Mouse (Mus musculus) cerebellum, adult 9-11 months (tissue): ENCODE measurements around the gene Vps45.
"Not testable (repeated sequence)": the region's sequence is repeated elsewhere in the genome, so short reads cannot be mapped to it uniquely, and the experiment has no call there.

Experiments used
- DNase-seq: peaks from one replicate; pipeline ENCODE4 v3.0.0; 2022

Gene Vps45

GRCm38 (mm10) chr3:95994975-95995801 lies 63.1 kb downstream of the Vps45 start:
- DNase-seq, result peak; percentile 75

DNA sequence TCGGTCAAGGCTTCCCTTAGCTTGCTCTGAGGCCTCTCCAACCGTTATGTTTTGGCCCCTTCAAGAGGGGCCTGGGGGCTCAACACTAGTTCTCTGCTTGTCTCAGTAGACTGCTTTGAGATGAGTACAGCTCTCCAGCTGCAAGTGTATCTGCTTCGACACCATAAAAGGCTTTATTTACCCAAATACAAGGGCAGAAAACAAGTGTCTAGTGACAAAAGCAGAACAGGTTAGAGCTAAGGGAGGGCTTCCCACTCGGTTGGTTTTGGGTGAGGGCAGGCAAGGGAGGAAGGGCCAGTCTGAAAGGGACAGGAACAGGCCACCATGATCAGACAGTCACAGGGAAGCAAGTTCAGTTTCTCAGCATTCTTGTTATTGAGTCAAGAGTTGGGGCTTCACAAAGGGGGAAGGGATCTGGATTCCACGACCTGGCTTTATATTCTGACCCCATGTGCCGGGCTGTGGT lies 63.9 kb downstream of the Vps45 start:
- DNase-seq, result peak; percentile 54

DNA sequence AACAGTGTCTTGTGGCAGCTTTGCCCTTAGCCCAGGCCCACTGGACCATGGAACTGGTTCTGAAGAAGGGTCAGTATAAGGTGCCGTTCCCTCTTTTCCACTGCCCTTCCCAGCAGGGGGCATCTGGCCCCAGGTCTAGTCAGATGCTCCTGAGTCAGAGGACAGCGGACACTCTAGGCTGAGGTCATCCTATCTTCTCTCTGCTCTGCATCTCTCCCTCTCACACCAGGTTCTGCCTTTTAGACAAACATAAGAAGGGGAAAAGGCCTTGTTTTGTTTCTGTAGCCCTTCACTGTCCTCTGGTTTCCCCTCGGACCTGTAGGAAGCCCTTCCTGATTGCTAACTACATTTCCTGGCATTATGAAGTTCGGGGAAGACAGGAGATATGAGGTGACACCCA lies 64.4 kb downstream of the Vps45 start:
- peak; percentile 85 for DNase-seq

- peak; percentile 40 for DNase-seq
Observed at GRCm38 (mm10) chr3:95992990-95993603, 65.2 kb downstream of the Vps45 start.

GRCm38 (mm10) chr3:95990413-95990941 lies 67.8 kb downstream of the Vps45 start:
- DNase-seq, result no peak

- DNase-seq, result peak; percentile 86
Observed at GRCm38 (mm10) chr3:95988969-95989368, 69.3 kb downstream of the Vps45 start.

DNA sequence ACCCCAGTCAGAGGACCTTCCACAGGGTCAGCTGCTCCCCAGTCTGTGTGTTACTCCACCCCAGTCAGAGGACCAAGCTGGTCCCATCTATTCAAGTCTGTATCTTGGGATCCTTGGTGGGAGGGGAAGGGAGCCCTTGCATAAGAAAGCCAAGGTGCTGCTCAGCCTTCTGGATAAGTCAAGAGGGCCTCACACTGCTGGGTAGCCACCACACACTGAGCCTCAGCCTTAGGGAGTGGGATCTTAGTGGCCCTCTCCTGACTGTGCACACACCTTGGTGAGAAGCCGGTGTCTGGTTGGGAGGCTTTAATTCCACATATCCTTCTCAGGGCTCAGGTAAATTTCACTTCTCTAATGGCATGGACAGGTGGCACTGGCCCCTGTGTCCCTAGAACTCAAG lies 70.1 kb downstream of the Vps45 start:
- DNase-seq, result no peak

- DNase-seq, result no peak
Observed at GRCm38 (mm10) chr3:95987386-95988110, 70.7 kb downstream of the Vps45 start.

- peak; percentile 46 for DNase-seq
Observed at GRCm38 (mm10) chr3:95986984-95987383, 71.3 kb downstream of the Vps45 start.

DNA sequence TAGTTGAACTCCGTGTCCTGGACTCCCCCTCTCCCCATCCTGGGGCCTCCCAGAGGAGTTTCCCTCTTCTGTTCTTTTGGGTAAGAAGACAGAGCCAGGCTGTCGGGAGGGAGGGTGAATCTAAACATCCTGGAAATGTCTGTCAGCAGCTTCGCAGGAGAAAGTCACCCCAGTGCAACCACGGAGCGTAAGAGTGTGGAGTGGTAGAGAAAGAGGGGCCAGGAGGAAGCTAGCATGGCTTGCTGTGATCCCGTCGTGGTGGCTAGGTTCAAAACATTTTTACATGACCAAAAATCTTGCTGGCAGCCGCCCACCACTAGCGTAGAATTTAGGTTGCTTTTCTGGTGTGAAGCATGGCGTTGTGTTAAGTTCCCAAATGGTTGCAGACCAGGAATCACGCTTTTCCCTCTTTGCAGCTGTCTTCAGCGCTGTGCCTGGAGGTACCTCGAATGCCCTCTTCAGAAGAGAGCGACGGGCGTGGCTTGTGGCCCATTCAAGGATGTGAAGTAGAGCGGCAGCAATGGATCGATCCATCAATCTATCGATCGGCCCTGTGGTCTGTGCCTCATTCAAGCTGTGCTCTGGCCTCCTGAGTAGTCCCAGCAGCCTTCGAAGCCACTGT lies 72.2 kb downstream of the Vps45 start:
- DNase-seq, result peak; percentile 48

- peak; percentile 84 for DNase-seq
Observed at GRCm38 (mm10) chr3:95985209-95986000, 72.9 kb downstream of the Vps45 start.

- DNase-seq, result no peak
Observed at GRCm38 (mm10) chr3:95982129-95982528, 76.1 kb downstream of the Vps45 start.

DNA sequence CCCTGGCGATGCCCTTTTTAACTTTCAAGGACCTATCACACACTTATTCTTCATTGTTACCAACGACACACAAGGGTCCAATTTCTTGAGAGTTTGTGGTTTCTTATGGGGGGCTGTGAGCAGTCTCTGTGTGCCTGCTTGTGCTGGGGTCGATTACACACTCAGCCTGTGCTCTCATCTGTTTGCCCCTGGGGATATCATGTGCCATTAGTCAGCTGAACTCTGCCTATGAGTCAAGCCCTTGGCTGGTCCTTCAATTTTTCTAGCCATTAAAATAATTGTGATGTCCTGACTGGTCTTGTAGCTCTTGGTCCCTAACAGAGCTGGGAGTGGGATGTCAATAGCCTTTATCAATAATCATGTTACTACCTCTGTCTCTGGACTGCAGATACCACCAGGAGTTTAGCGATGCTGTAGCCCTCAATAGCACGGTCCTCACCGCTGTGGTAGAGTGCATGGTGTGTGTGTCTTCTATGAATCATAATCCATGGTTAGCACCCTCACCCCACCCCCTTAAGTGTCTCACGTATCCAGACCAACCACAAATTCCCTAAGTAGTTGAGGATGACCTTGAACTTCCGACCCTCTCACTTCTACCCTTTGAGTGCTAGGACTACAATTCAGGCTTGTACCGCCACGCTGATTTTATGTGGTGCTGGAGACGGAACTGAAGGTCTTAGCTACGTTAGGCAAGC lies 77.8 kb downstream of the Vps45 start:
- DNase-seq, result no peak

DNA sequence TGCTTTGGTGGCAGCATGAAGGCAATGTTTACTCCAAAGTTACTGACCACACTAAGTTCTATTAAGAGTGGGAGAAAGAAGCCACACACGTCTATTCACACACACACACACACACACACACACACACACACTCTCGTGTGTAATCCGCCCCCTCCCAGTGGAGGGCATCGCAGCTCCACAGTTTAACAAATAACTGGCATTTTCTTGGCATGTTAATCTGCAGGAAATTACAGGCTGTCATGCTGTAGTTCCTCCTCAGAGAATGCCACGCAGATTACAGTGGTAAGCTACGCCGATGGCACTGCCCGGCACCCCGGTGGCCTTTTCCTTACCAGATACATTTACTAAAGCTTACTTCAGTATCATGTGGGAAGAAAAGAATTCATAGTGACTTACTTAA lies 80.0 kb downstream of the Vps45 start:
- DNase-seq, result no peak

DNA sequence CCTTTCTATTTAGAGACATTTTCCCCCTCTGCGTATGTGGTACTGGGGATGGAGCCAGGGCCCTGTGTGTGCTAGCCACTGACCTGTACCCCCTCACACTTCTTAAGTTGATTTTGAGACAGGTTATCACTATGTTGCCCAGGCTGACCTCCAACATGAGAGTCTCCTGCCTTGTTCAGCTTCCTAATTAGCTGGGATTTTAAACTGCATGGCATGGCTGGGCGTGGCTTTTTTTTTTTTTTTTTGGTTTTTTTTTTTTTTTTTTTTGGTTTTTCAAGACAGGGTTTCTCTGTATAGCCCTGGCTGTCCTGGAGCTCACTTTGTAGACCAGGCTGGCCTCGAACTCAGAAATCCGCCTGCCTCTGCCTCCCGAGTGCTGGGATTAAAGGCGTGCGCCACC lies 80.7 kb downstream of the Vps45 start:
- DNase-seq, result not testable (repeated sequence)

GRCm38 (mm10) chr3:95977079-95977478 lies 81.2 kb downstream of the Vps45 start:
- no peak for DNase-seq

- no peak for DNase-seq
Observed at GRCm38 (mm10) chr3:95972873-95973634, 85.2 kb downstream of the Vps45 start.

DNA sequence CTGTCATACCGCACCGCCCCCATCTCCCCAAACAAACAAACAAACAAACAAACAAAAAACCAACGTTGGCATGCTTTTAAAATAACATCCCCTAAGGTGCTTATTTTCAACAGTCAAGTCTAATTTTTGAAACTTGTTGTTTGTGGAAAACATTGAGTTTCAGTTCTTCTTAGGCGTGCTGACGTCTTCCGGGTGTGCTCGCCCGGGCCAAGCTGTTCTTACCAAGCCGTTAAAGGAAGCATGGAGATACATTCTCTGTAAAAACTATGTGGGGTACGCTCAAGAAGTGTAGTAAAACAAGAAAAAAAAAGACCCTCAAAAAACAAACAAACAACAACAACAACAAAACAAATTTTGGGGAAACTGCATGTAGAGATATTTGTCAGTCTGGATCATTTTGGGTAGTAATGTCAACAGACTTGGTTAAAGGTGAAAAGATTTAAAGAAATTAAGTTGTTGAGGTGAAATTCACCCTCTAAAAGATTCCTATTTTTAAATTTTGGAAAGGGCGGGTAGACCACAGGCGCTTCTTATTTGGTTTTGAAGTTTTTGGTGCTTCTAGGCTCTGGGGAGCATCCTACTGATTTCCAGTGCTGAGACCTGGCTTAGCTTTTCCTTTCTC lies 85.9 kb downstream of the Vps45 start:
- no peak for DNase-seq

DNA sequence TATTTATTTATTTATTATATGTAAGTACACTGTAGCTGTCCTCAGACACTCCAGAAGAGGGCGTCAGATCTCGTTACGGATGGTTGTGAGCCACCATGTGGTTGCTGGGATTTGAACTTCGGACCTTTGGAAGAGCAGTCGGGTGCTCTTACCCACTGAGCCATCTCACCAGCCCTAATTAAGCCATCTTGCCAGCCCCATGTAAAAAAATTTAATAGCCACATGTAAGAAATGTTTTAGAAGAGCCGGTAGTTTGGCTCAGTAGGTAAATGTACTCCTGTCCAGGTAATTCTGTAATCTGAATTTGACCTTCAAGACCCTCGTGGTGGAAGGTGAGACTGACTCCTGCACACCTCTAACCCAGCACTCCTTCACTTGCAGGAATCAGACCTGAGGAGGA lies 87.6 kb downstream of the Vps45 start:
- DNase-seq, result not testable (repeated sequence)

DNA sequence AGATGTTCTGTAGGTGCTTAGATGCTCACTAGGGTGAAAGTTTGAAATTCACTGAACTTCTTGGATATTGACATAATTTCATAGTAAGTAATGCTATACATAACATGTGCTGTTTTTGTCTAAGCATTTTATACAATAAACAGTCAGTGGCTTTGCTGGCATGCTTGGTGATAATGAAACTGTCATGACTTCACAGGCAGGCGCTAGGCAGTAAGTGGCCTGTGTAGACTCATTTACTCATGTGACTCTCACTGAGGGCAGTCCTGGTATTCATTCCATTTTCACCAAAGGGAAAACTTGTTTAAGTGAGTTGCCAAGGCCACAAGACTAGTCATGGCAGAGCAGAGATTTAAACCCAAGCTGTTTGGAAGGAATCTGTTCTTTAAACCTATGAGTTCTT lies 89.0 kb downstream of the Vps45 start:
- DNase-seq, result no peak
